Mouse (Mus musculus): Measurements from ENCODE around the gene Gal. TPM values are rescaled to one million over a fixed set of nuclear protein-coding genes. Genes with fewer than 3 reads are reported as not detected.

Gal gene
- polyA plus RNA-seq, 1 experiment from 2014 or later: 8.0 TPM

- Histone ChIP-seq H3K27me3 (ENCODE audit: control insufficient read depth, insufficient read depth, low read length) (peaks cover 2% of the 10 kb centered on the region), H3K9ac (ENCODE audit: low read length) (no peak overlapping the region), H3K4me2 (ENCODE audit: low read length) (no peak overlapping the region), H3K27ac (replicated peaks in 1 of 2; ENCODE audit: control insufficient read depth in 1 of 2, insufficient read depth in 1 of 2, low read depth in 2 of 2, low read length in 2 of 2) (no peak overlapping the region), H3K4me3 (ENCODE audit: control insufficient read depth in 1 of 2, insufficient read depth in 1 of 2, low read depth in 1 of 2, low read length in 2 of 2) (no peak overlapping the region), H3K9me3 (ENCODE audit: control insufficient read depth, low read length) (no peaks in the 10 kb centered on the region), H3K4me1 (ENCODE audit: control insufficient read depth in 2 of 2, insufficient read depth in 2 of 2, low read length in 2 of 2) (no peaks in the 10 kb centered on the region), H3K36me3 (ENCODE audit: control insufficient read depth, insufficient read depth, low read length) (no peaks in the 10 kb centered on the region)
- WGBS: 54% methylated on average over 4 of the region's 4 CpGs
- no peak for ATAC-seq (ENCODE audit: insufficient number of reproducible peaks, insufficient read depth, low FRiP score, low read depth)
Measured at GRCm38 (mm10) chr19:3434124-3434523, 19.8 kb upstream of the Gal start.

GRCm38 (mm10) chr19:3431969-3432368, 17.6 kb upstream of the Gal start:
- ATAC-seq (ENCODE audit: insufficient number of reproducible peaks, insufficient read depth, low FRiP score, low read depth): no peak
- no peaks in the 10 kb centered on the region for H3K4me1 ChIP-seq (ENCODE audit: control insufficient read depth in 2 of 2, insufficient read depth in 2 of 2, low read length in 2 of 2)
- no peak overlapping the region for H3K27ac ChIP-seq (replicated peaks in 1 of 2; ENCODE audit: control insufficient read depth in 1 of 2, insufficient read depth in 1 of 2, low read depth in 2 of 2, low read length in 2 of 2)
- no peaks in the 10 kb centered on the region for H3K27me3 ChIP-seq (ENCODE audit: control insufficient read depth, insufficient read depth, low read length)
- H3K9ac ChIP-seq (ENCODE audit: low read length): no peak overlapping the region
- H3K4me2 ChIP-seq (ENCODE audit: low read length): no peak overlapping the region
- H3K4me3 ChIP-seq (ENCODE audit: control insufficient read depth in 1 of 2, insufficient read depth in 1 of 2, low read depth in 1 of 2, low read length in 2 of 2): no peak overlapping the region
- H3K36me3 ChIP-seq (ENCODE audit: control insufficient read depth, insufficient read depth, low read length): no peaks in the 10 kb centered on the region
- WGBS: 20% methylated on average over 1 of the region's 2 CpGs
- H3K9me3 ChIP-seq (ENCODE audit: control insufficient read depth, low read length): no peaks in the 10 kb centered on the region

DNA sequence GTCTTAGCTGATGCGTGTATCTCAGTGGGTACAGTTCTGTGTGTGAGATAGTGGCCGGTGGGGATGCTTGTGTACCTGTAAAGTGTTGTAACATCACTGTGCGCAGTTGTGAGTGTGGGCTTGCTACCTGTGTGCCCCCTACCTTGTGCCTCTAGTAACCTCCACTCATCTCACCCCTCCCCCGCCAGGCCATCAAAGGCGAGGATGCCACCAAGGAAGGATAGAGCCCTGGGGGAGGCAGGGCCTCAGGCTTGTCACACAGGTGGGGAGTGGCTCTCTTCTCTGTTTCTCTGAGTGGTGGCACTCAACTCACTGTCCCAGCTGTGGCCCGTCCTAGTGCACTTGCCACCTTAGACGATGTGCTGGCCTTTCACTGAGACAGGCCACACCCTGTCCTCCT, 16.7 kb upstream of the Gal start:
- WGBS: 68% methylated on average over 7 of the region's 7 CpGs
- Histone ChIP-seq H3K4me3 (ENCODE audit: control insufficient read depth in 1 of 2, insufficient read depth in 1 of 2, low read depth in 1 of 2, low read length in 2 of 2) (no peak overlapping the region), H3K4me1 (ENCODE audit: control insufficient read depth in 2 of 2, insufficient read depth in 2 of 2, low read length in 2 of 2) (no peaks in the 10 kb centered on the region), H3K9me3 (ENCODE audit: control insufficient read depth, low read length) (no peaks in the 10 kb centered on the region), H3K9ac (ENCODE audit: low read length) (no peak overlapping the region), H3K36me3 (ENCODE audit: control insufficient read depth, insufficient read depth, low read length) (no peaks in the 10 kb centered on the region), H3K4me2 (ENCODE audit: low read length) (no peak overlapping the region), H3K27ac (replicated peaks in 1 of 2; ENCODE audit: control insufficient read depth in 1 of 2, insufficient read depth in 1 of 2, low read depth in 2 of 2, low read length in 2 of 2) (no peak overlapping the region), H3K27me3 (ENCODE audit: control insufficient read depth, insufficient read depth, low read length) (no peaks in the 10 kb centered on the region)
- ATAC-seq (ENCODE audit: insufficient number of reproducible peaks, insufficient read depth, low FRiP score, low read depth): no peak

GRCm38 (mm10) chr19:3429156-3429816, 14.9 kb upstream of the Gal start:
- no peaks in the 10 kb centered on the region for H3K27me3 ChIP-seq (ENCODE audit: control insufficient read depth, insufficient read depth, low read length)

DNA sequence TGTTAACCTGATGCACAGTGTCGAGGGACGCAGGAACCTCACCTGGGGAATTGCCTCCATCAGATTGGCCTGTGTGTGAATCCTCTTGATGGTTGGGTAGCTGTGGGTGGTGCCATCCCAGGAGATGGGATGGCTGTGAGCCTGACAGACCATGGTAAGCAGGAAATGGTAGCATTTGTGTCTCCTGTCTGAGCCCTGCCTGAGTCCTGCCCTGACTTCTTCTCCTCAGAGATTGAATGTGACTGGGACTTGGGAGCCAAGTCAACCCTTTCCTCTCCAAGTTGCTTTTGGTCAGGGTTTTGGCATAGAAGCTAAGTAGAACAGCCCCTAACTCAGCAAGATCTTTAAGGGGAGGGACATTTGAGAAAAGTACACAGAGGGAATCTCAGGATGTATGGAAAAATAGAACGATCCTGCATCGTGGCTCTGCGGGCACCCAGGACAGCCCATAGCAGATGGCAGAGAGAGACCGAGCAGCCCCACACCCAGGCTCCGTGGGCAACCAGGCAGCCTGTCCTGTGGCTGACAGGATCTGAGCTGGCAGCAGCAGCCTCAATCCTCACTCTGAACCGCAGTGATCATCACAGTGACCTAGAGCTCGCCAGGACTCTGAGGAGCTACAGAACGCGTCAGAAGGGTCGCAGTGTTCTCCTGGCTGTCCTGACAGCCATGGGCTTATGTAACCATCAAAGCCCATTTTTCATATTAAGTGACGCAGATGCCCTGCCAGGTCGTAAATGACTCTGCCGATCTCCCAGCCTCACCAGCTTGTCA, 13.9 kb upstream of the Gal start:
- H3K9me3 ChIP-seq (ENCODE audit: control insufficient read depth, low read length): no peaks in the 10 kb centered on the region
- no peak for ATAC-seq (ENCODE audit: insufficient number of reproducible peaks, insufficient read depth, low FRiP score, low read depth)

More at GRCm38 (mm10) chr19:3429156-3429816, 14.9 kb upstream of the Gal start:
- H3K9ac ChIP-seq (ENCODE audit: low read length): no peak overlapping the region
- H3K27ac ChIP-seq (replicated peaks in 1 of 2; ENCODE audit: control insufficient read depth in 1 of 2, insufficient read depth in 1 of 2, low read depth in 2 of 2, low read length in 2 of 2): no peak overlapping the region
- H3K9me3 ChIP-seq (ENCODE audit: control insufficient read depth, low read length): no peaks in the 10 kb centered on the region
- no peak for ATAC-seq (ENCODE audit: insufficient number of reproducible peaks, insufficient read depth, low FRiP score, low read depth)
- 61% methylated on average over 7 of the region's 7 CpGs for WGBS
- no peak overlapping the region for H3K4me3 ChIP-seq (ENCODE audit: control insufficient read depth in 1 of 2, insufficient read depth in 1 of 2, low read depth in 1 of 2, low read length in 2 of 2)
- no peak overlapping the region for H3K4me2 ChIP-seq (ENCODE audit: low read length)
- H3K36me3 ChIP-seq (ENCODE audit: control insufficient read depth, insufficient read depth, low read length): no peaks in the 10 kb centered on the region
- no peaks in the 10 kb centered on the region for H3K4me1 ChIP-seq (ENCODE audit: control insufficient read depth in 2 of 2, insufficient read depth in 2 of 2, low read length in 2 of 2)

GRCm38 (mm10) chr19:3424214-3424613, 9.9 kb upstream of the Gal start:
- Histone ChIP-seq H3K4me2 (ENCODE audit: low read length) (no peak overlapping the region), H3K4me3 (ENCODE audit: control insufficient read depth in 1 of 2, insufficient read depth in 1 of 2, low read depth in 1 of 2, low read length in 2 of 2) (no peak overlapping the region), H3K36me3 (ENCODE audit: control insufficient read depth, insufficient read depth, low read length) (no peaks in the 10 kb centered on the region), H3K27ac (replicated peaks in 1 of 2; ENCODE audit: control insufficient read depth in 1 of 2, insufficient read depth in 1 of 2, low read depth in 2 of 2, low read length in 2 of 2) (no peak overlapping the region), H3K4me1 (ENCODE audit: control insufficient read depth in 2 of 2, insufficient read depth in 2 of 2, low read length in 2 of 2) (no peaks in the 10 kb centered on the region; a peak in 1 of 4 replicates), H3K27me3 (ENCODE audit: control insufficient read depth, insufficient read depth, low read length) (no peaks in the 10 kb centered on the region), H3K9me3 (ENCODE audit: control insufficient read depth, low read length) (no peaks in the 10 kb centered on the region), H3K9ac (ENCODE audit: low read length) (no peak overlapping the region)
- ATAC-seq (ENCODE audit: insufficient number of reproducible peaks, insufficient read depth, low FRiP score, low read depth): no peak
- WGBS: 70% methylated on average over 2 of the region's 2 CpGs

More for the DNA sequence above, 13.9 kb upstream of the Gal start:
- Histone ChIP-seq H3K4me2 (ENCODE audit: low read length) (no peak overlapping the region), H3K4me3 (ENCODE audit: control insufficient read depth in 1 of 2, insufficient read depth in 1 of 2, low read depth in 1 of 2, low read length in 2 of 2) (no peak overlapping the region), H3K4me1 (ENCODE audit: control insufficient read depth in 2 of 2, insufficient read depth in 2 of 2, low read length in 2 of 2) (no peaks in the 10 kb centered on the region), H3K27me3 (ENCODE audit: control insufficient read depth, insufficient read depth, low read length) (no peaks in the 10 kb centered on the region), H3K36me3 (ENCODE audit: control insufficient read depth, insufficient read depth, low read length) (no peaks in the 10 kb centered on the region), H3K27ac (replicated peaks in 1 of 2; ENCODE audit: control insufficient read depth in 1 of 2, insufficient read depth in 1 of 2, low read depth in 2 of 2, low read length in 2 of 2) (no peak overlapping the region), H3K9ac (ENCODE audit: low read length) (no peak overlapping the region)
- 82% methylated on average over 15 of the region's 15 CpGs for WGBS

GRCm38 (mm10) chr19:3422981-3423380, 8.6 kb upstream of the Gal start:
- H3K4me3 ChIP-seq (ENCODE audit: control insufficient read depth in 1 of 2, insufficient read depth in 1 of 2, low read depth in 1 of 2, low read length in 2 of 2): no peak overlapping the region
- no peak overlapping the region for H3K9ac ChIP-seq (ENCODE audit: low read length)
- H3K4me2 ChIP-seq (ENCODE audit: low read length): no peak overlapping the region
- ATAC-seq (ENCODE audit: insufficient number of reproducible peaks, insufficient read depth, low FRiP score, low read depth): no peak
- H3K36me3 ChIP-seq (ENCODE audit: control insufficient read depth, insufficient read depth, low read length): no peaks in the 10 kb centered on the region
- no peaks in the 10 kb centered on the region for H3K27me3 ChIP-seq (ENCODE audit: control insufficient read depth, insufficient read depth, low read length)
- H3K27ac ChIP-seq (replicated peaks in 1 of 2; ENCODE audit: control insufficient read depth in 1 of 2, insufficient read depth in 1 of 2, low read depth in 2 of 2, low read length in 2 of 2): no peak overlapping the region
- H3K9me3 ChIP-seq (ENCODE audit: control insufficient read depth, low read length): no peaks in the 10 kb centered on the region
- WGBS: 63% methylated on average over 4 of the region's 4 CpGs
- no peaks in the 10 kb centered on the region; a peak in 1 of 4 replicates for H3K4me1 ChIP-seq (ENCODE audit: control insufficient read depth in 2 of 2, insufficient read depth in 2 of 2, low read length in 2 of 2)
